ENCODE assay signal across 32 mouse cellular contexts in the genomic region with DNA sequence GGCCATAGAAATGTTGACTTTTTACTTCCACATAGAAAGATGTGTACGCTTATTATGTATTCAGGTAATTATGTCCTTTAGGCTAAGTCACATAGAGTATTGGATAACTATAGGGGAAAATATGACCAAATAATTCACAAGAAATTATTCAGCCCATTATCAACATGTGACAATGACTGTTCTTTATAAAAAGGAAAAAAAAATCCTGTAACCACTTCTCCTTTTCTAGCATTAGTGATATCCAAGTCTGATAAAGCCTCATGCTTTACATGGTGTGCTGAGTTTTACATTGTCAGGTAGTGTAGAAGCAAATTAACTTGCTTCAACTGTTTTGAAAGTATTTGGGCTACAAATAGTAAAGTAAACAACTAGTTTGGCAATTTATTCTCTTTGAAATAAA. TPM values are rescaled to one million over a fixed set of nuclear protein-coding genes. Genes with fewer than 3 reads are reported as not detected.
DNase-seq lines count a peak whose midpoint lies in the region; ATAC-seq lines count a peak whose summit lies in the region.
"Had no signal": no experiment of that assay in that cellular context is flagged by ENCODE, and none has a peak within 500 bp of the region (broad histone marks: within the 10 kb centered on the region; RNA-seq: fewer than 3 reads in every experiment).

No protein-coding gene starts in this region.

- DNase-seq in 416B (ENCODE audit: low read depth) (peak; percentile 61), MEL-GATA-1-ER (ENCODE audit: extremely low read depth, low read depth) (peak; percentile 41)
- no peak for DNase-seq in lung, adult 18-20 months
- no peak for DNase-seq in thymus, postnatal 4 days
- DNase-seq: adrenal gland, adult 2 months; adrenal gland, postnatal 14 days; B cell, adult 2 months; cerebellum, adult 11-12 months; cerebellum, adult 8-10 months; cerebellum, postnatal 10 days; cerebellum, postnatal 36 days; gastrocnemius, postnatal 14 days; heart, adult 18-20 months; heart, postnatal 14 days; heart, postnatal 4 days had no signal

- peak; percentile 36 for ATAC-seq in granulocyte monocyte progenitor cell, adult 5-6 weeks (replicated peaks; ENCODE audit: poor library complexity, severe bottlenecking)
- ATAC-seq in megakaryocyte progenitor cell, adult 5-6 weeks (replicated peaks; ENCODE audit: poor library complexity) = peak; percentile 50
- no peak for ATAC-seq in CD4-positive, CD25-positive, alpha-beta regulatory T cell, adult 4 months
- ATAC-seq: forebrain, embryonic 13.5 days; forebrain, embryonic 16.5 days had no signal

RNA-seq across cellular contexts. Expression of gene Vwa5a, which starts 6.0 kb away (rescaled TPM):
- 23.6 and 28.5 TPM in 2 replicates for total RNA-seq in granulocyte monocyte progenitor cell, adult 5-6 weeks (2014; fragmentation: Nextera tagmentation)
- total RNA-seq in granulocyte monocyte progenitor cell, adult 5-6 weeks (2017) = 35.2 and 37.1 TPM in 2 replicates
- total RNA-seq in megakaryocyte progenitor cell, adult 5-6 weeks (2015) = 24.6 and 29.1 TPM in 2 replicates
- 32.7 and 34.7 TPM in 2 replicates for total RNA-seq in megakaryocyte progenitor cell, adult 5-6 weeks (2017)
- polyA plus RNA-seq in CD4-positive, CD25-positive, alpha-beta regulatory T cell, adult 4 months (2017; shearing (Covaris generic)) = 10 to 100 TPM; 26.5 to 31.3 TPM

RNA-seq across cellular contexts. Expression of gene Olfr919, which starts 20.6 kb away (rescaled TPM):
- total RNA-seq in granulocyte monocyte progenitor cell, adult 5-6 weeks (2014; fragmentation: Nextera tagmentation) = not detected in 2 replicates
- total RNA-seq in granulocyte monocyte progenitor cell, adult 5-6 weeks (2017) = not detected in 2 replicates
- total RNA-seq in megakaryocyte progenitor cell, adult 5-6 weeks (2015) = not detected in 2 replicates
- total RNA-seq in megakaryocyte progenitor cell, adult 5-6 weeks (2017) = not detected in 2 replicates
- polyA plus RNA-seq in CD4-positive, CD25-positive, alpha-beta regulatory T cell, adult 4 months (2017; shearing (Covaris generic)) = not detected
- total RNA-seq: adrenal gland, adult 2 months; adrenal gland, postnatal 14 days; adrenal gland, postnatal 4 days; gastrocnemius, adult 18-20 months; gastrocnemius, postnatal 14 days; gastrocnemius, postnatal 4 days; heart, adult 18-20 months; heart, postnatal 14 days; heart, postnatal 4 days had no signal
- polyA plus RNA-seq: adrenal gland, adult 2 months; brain, embryonic 14.5 days; embryonic facial prominence, embryonic 11.5 days; embryonic facial prominence, embryonic 14.5 days; forebrain, embryonic 10.5 days; forebrain, embryonic 13.5 days; forebrain, embryonic 16.5 days; heart, embryonic 13.5 days; heart, embryonic 16.5 days; hindbrain, embryonic 12.5 days; hindbrain, embryonic 15.5 days; intestine, embryonic 14.5 days had no signal

RNA-seq across cellular contexts. Expression of gene Olfr920, which starts 28.1 kb away (rescaled TPM):
- total RNA-seq in granulocyte monocyte progenitor cell, adult 5-6 weeks (2014; fragmentation: Nextera tagmentation) = not detected in 2 replicates
- 0.15 and 0.17 TPM in 2 replicates for total RNA-seq in granulocyte monocyte progenitor cell, adult 5-6 weeks (2017)
- total RNA-seq in megakaryocyte progenitor cell, adult 5-6 weeks (2015) = 0.10 and 0.49 TPM in 2 replicates
- 0.20 TPM in 1 of 2 replicates, not detected in the other for total RNA-seq in megakaryocyte progenitor cell, adult 5-6 weeks (2017)
- under 1 TPM; 0.09 to 0.23 TPM for polyA plus RNA-seq in CD4-positive, CD25-positive, alpha-beta regulatory T cell, adult 4 months (2017; shearing (Covaris generic))
- polyA plus RNA-seq: embryonic facial prominence, embryonic 11.5 days; embryonic facial prominence, embryonic 14.5 days; forebrain, embryonic 10.5 days; forebrain, embryonic 13.5 days; forebrain, embryonic 16.5 days; hindbrain, embryonic 12.5 days; hindbrain, embryonic 15.5 days had no signal

RNA-seq across cellular contexts. Expression of gene Olfr921, which starts 48.8 kb away (rescaled TPM):
- not detected in 2 replicates for total RNA-seq in granulocyte monocyte progenitor cell, adult 5-6 weeks (2014; fragmentation: Nextera tagmentation)
- total RNA-seq in granulocyte monocyte progenitor cell, adult 5-6 weeks (2017) = not detected in 2 replicates
- total RNA-seq in megakaryocyte progenitor cell, adult 5-6 weeks (2015) = not detected in 2 replicates
- not detected in 2 replicates for total RNA-seq in megakaryocyte progenitor cell, adult 5-6 weeks (2017)
- not detected for polyA plus RNA-seq in CD4-positive, CD25-positive, alpha-beta regulatory T cell, adult 4 months (2017; shearing (Covaris generic))
- total RNA-seq: adrenal gland, adult 2 months; adrenal gland, postnatal 14 days; adrenal gland, postnatal 4 days; gastrocnemius, adult 18-20 months; gastrocnemius, postnatal 14 days; gastrocnemius, postnatal 4 days; heart, adult 18-20 months; heart, postnatal 14 days; heart, postnatal 4 days had no signal
- polyA plus RNA-seq: adrenal gland, adult 2 months; brain, embryonic 14.5 days; embryonic facial prominence, embryonic 11.5 days; embryonic facial prominence, embryonic 14.5 days; forebrain, embryonic 10.5 days; forebrain, embryonic 13.5 days; forebrain, embryonic 16.5 days; heart, embryonic 13.5 days; heart, embryonic 16.5 days; hindbrain, embryonic 12.5 days; hindbrain, embryonic 15.5 days; intestine, embryonic 14.5 days had no signal

RNA-seq across cellular contexts. Expression of gene Olfr918, which starts 49.6 kb away (rescaled TPM):
- total RNA-seq in granulocyte monocyte progenitor cell, adult 5-6 weeks (2014; fragmentation: Nextera tagmentation) = not detected in 2 replicates
- not detected in 2 replicates for total RNA-seq in granulocyte monocyte progenitor cell, adult 5-6 weeks (2017)
- total RNA-seq in megakaryocyte progenitor cell, adult 5-6 weeks (2015) = not detected in 2 replicates
- total RNA-seq in megakaryocyte progenitor cell, adult 5-6 weeks (2017) = not detected in 2 replicates
- under 1 TPM in 1 of 2 experiments, not detected in 1; 0.08 TPM for polyA plus RNA-seq in CD4-positive, CD25-positive, alpha-beta regulatory T cell, adult 4 months (2017; shearing (Covaris generic))
- total RNA-seq: adrenal gland, adult 2 months; adrenal gland, postnatal 14 days; adrenal gland, postnatal 4 days; gastrocnemius, adult 18-20 months; gastrocnemius, postnatal 14 days; gastrocnemius, postnatal 4 days; heart, adult 18-20 months; heart, postnatal 14 days; heart, postnatal 4 days had no signal
- polyA plus RNA-seq: adrenal gland, adult 2 months; brain, embryonic 14.5 days; embryonic facial prominence, embryonic 11.5 days; embryonic facial prominence, embryonic 14.5 days; forebrain, embryonic 10.5 days; forebrain, embryonic 13.5 days; forebrain, embryonic 16.5 days; heart, embryonic 13.5 days; heart, embryonic 16.5 days; hindbrain, embryonic 12.5 days; hindbrain, embryonic 15.5 days; intestine, embryonic 14.5 days had no signal

Comparison
In these comparisons a context has a peak if more than half of its experiments do, and no peak if none do; other contexts are left out.
1. DNase-seq: peak in 416B (single experiment) and MEL-GATA-1-ER (single experiment); none in lung, adult 18-20 months (0 of 2) and thymus, postnatal 4 days (single experiment).